Mouse (Mus musculus) heart, postnatal 4 days (tissue): ENCODE measurements around the gene Smcp. TPM values are rescaled to one million over a fixed set of nuclear protein-coding genes. Genes with fewer than 3 reads are reported as not detected.

Experiments used
- DNase-seq: peaks from one replicate; pipeline ENCODE4 v3.0.0; 2021
- total RNA-seq, 2 experiments: library from RNA; stranded (reverse); gene quantifications; 2 replicates each; pipeline ENCODE4 v1.2.3; 2021

The Smcp gene
- not detected for total RNA-seq

- DNase-seq = no peak
Measured at GRCm38 (mm10) chr3:92588858-92589257, at the start of gene Smcp. Gene Smcp (minus strand): TSS chr3:92588997.

GRCm38 (mm10) chr3:92638653-92638991, 49.8 kb upstream of the Smcp start:
- DNase-seq = no peak

GRCm38 (mm10) chr3:92637745-92638652, 49.2 kb upstream of the Smcp start:
- no peak for DNase-seq

GRCm38 (mm10) chr3:92621560-92621959, 32.8 kb upstream of the Smcp start, which contains the start of gene Lce6a:
Gene Lce6a (minus strand): TSS chr3:92621660.
- DNase-seq = no peak

- DNase-seq = no peak
Measured at GRCm38 (mm10) chr3:92609804-92610203, 21.0 kb upstream of the Smcp start.

GRCm38 (mm10) chr3:92607392-92607791, 18.6 kb upstream of the Smcp start, which contains the start of gene 2210017I01Rik:
Gene 2210017I01Rik (minus strand): TSS chr3:92607492.
- no peak for DNase-seq

- DNase-seq = no peak
Measured at GRCm38 (mm10) chr3:92602169-92602568, 13.4 kb upstream of the Smcp start.

- no peak for DNase-seq
Measured at GRCm38 (mm10) chr3:92600456-92600855, 11.7 kb upstream of the Smcp start.

GRCm38 (mm10) chr3:92599973-92600372, 11.2 kb upstream of the Smcp start:
- DNase-seq = no peak

GRCm38 (mm10) chr3:92598429-92598828, 9.6 kb upstream of the Smcp start:
- no peak for DNase-seq

GRCm38 (mm10) chr3:92587190-92587589, 1.6 kb downstream of the Smcp start:
- DNase-seq = no peak

- DNase-seq = no peak
Measured at GRCm38 (mm10) chr3:92585055-92585454, 3.7 kb downstream of the Smcp start.

GRCm38 (mm10) chr3:92583164-92583826, 5.5 kb downstream of the Smcp start:
- no peak for DNase-seq

- DNase-seq = no peak
Measured at GRCm38 (mm10) chr3:92579508-92579907, 9.3 kb downstream of the Smcp start.

- no peak for DNase-seq
Measured at GRCm38 (mm10) chr3:92578652-92579413, 10.0 kb downstream of the Smcp start.

GRCm38 (mm10) chr3:92573449-92574041, 15.3 kb downstream of the Smcp start, which contains the start of gene Ivl:
Gene Ivl (minus strand): TSS chr3:92573735.
- DNase-seq = no peak

- DNase-seq = no peak
Measured at GRCm38 (mm10) chr3:92572514-92573155, 16.2 kb downstream of the Smcp start.

GRCm38 (mm10) chr3:92568752-92569151, 20.0 kb downstream of the Smcp start:
- DNase-seq = no peak

GRCm38 (mm10) chr3:92565418-92565817, 23.4 kb downstream of the Smcp start:
- DNase-seq = no peak

GRCm38 (mm10) chr3:92534411-92534810, 54.4 kb downstream of the Smcp start, which contains the start of gene 2310046K23Rik:
Gene 2310046K23Rik (minus strand): TSS chr3:92534511.
- no peak for DNase-seq
